Mouse (Mus musculus) lung, embryonic 15.5 days (tissue): ENCODE data around the gene Usp39. TPM values are rescaled to one million over a fixed set of nuclear protein-coding genes. Genes with fewer than 3 reads are reported as not detected.
A peak's percentile ranks its signal among the peaks of the same experiment; 100 is the strongest.

Experiments used
- ATAC-seq: fragments of 200-750 bp; cut with Nextera tagmentation; 2 replicates; pipeline ENCODE4 v1.8.0; 2017; ENCODE audit warnings: moderate number of reproducible peaks, borderline replicate concordance; ENCODE audit not compliant: low FRiP score, low TSS enrichment; ENCODE audit errors: extremely low read depth
- H3K27ac ChIP-seq: fragments of 300-500 bp; sonication (generic); 2 replicates; pipeline ENCODE4 v1.5.1; 2015; ENCODE audit warnings: moderate library complexity, mild to moderate bottlenecking, inconsistent platforms
- H3K27me3 ChIP-seq: fragments of 300-500 bp; sonication (generic); 2 replicates; pipeline ENCODE4 v1.6.1; 2015; ENCODE audit warnings: inconsistent platforms
- H3K36me3 ChIP-seq: fragments of 300-500 bp; sonication (generic); 2 replicates; pipeline ENCODE4 v1.6.1; 2015; ENCODE audit warnings: inconsistent platforms
- H3K4me1 ChIP-seq: fragments of 300-500 bp; sonication (generic); 2 replicates; pipeline ENCODE4 v1.6.1; 2015; ENCODE audit warnings: inconsistent platforms
- H3K4me2 ChIP-seq: fragments of 300-500 bp; sonication (generic); 2 replicates; pipeline ENCODE4 v1.6.1; 2015; ENCODE audit warnings: inconsistent platforms, mild to moderate bottlenecking, moderate library complexity
- H3K4me3 ChIP-seq: fragments of 300-500 bp; sonication (generic); 2 replicates; pipeline ENCODE4 v1.5.1; 2015; ENCODE audit warnings: mild to moderate bottlenecking, inconsistent platforms
- H3K9ac ChIP-seq: fragments of 300-500 bp; sonication (generic); 2 replicates; pipeline ENCODE4 v1.6.1; 2015; ENCODE audit warnings: inconsistent platforms
- H3K9me3 ChIP-seq: fragments of 300-500 bp; sonication (generic); 2 replicates; pipeline ENCODE4 v1.6.1; 2016; ENCODE audit warnings: inconsistent platforms
- WGBS: fragments of 180-500 bp; shearing (Covaris S2); methylation state at CpG from one replicate; pipeline ENCODE4 v1.1.7; 2015; 5-methylcytosine and 5-hydroxymethylcytosine counted together
- polyA plus RNA-seq: library from polyadenylated mRNA; unstranded; fragments of >200 nt; fragmentation: Nextera tagmentation; extraction: Ambion mirVana; gene quantifications from 2 replicates; pipeline ENCODE4 v1.2.1, GENCODE M21; 2015

The Usp39 gene
- polyA plus RNA-seq, 1 experiment from 2014 or later = 45.1 TPM

DNA sequence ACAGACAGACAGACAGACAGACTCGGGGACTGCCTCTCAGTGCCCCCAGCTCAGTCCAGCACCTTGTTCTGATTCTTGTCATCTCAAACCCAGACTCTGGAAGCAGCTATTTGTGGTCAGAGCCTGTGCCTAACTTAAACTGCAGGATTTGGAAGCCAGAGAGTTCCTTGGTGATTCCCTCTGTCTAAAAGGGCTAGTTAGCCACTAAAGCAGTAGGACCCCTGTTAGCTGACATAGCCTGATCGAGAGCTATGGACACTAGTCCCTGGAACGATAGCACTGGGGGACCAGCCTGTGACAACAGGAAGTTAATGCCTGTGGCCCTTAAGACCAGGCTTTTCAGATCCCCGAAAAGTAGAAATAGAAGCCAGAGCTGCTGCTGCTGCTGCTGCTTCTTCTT, 66.1 kb downstream of the Usp39 start:
- Histone ChIP-seq H3K4me1 (peaks cover 28% of the 10 kb centered on the region), H3K9ac (no peak overlapping the region), H3K27me3 (no peaks in the 10 kb centered on the region), H3K36me3 (no peaks in the 10 kb centered on the region), H3K4me3 (no peak overlapping the region), H3K9me3 (no peaks in the 10 kb centered on the region), H3K27ac (peak overlapping the region; percentile 96; the same call in 1 of the 2 replicates), H3K4me2 (no peak overlapping the region)
- ATAC-seq = no peak
- WGBS = 77% methylated on average over 4 of the region's 4 CpGs

DNA sequence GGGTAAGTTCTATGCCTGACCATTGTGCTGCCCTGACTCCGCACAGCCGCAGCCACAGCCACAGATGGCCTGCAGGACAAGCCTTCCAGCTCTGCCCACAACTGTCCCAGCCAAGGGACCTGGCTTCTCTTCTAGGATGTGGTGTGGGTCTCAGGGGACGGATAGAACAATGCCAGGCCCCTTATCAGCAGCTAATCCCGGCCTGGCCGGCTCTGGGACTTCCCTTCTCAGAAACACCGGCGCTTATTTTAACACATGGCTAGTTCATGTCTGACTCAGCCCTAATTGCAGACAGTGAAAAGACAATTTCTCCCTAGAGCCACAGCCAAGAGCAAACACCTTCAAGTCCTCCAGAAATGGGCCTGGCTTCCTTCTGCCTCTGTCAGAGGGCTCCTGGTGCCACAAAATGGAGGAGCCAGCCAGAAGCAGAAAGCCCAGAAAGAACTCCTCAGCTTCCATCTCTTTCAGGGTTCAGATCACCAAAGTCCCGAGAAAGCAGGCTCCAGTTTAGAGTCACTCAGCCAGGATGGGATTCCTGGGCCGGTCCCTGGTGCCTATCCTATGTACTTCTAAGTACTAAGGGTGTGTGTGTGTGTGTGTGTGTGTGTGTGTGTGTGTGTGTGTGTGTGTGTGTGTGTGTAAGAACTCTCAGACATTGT, 67.3 kb downstream of the Usp39 start:
- peak; percentile 44 for ATAC-seq
- H3K9me3 ChIP-seq = no peaks in the 10 kb centered on the region

DNA sequence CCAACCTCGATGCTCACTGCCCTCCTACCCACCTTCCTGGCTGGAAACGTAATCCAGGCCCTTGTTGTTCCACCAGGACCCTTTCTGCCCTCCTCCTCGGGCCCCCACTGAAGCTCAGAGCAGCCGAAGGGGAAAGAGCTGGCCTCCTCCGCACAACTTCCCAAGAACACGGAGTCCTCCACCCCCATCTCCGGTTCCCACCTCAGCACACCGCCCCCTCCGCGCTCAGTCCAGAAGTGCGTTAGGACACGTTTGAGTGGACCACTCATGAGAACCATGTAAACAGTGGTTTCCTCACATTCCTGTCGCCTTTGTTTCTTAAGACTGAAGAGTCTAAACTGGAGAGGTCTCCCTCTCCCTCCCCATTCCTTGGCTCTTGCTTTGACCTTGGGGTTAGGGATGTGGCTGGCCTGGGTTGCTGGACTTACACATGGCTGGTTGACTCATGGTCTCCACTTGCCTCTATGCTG, 68.0 kb downstream of the Usp39 start:
- peak overlapping the region; percentile 96 for H3K27ac ChIP-seq
- H3K36me3 ChIP-seq = no peaks in the 10 kb centered on the region
- peak; percentile 85 for ATAC-seq
- no peaks in the 10 kb centered on the region for H3K9me3 ChIP-seq
- peak overlapping the region; percentile 31 for H3K4me2 ChIP-seq
- no peak overlapping the region for H3K4me3 ChIP-seq
- peaks cover 42% of the 10 kb centered on the region for H3K4me1 ChIP-seq
- peak overlapping the region; percentile 11; the same call in 1 of the 2 replicates for H3K9ac ChIP-seq
- WGBS = 52% methylated on average over 13 of the region's 13 CpGs
- no peaks in the 10 kb centered on the region for H3K27me3 ChIP-seq

More for the DNA sequence above, 67.3 kb downstream of the Usp39 start:
- Histone ChIP-seq H3K4me3 (no peak overlapping the region), H3K27ac (peak overlapping the region; percentile 96), H3K27me3 (no peaks in the 10 kb centered on the region), H3K9ac (no peak overlapping the region; the same call in 1 of the 2 replicates), H3K4me2 (peak overlapping the region; percentile 31), H3K36me3 (no peaks in the 10 kb centered on the region), H3K4me1 (peaks cover 40% of the 10 kb centered on the region)
- WGBS = 40% methylated on average over 9 of the region's 9 CpGs

DNA sequence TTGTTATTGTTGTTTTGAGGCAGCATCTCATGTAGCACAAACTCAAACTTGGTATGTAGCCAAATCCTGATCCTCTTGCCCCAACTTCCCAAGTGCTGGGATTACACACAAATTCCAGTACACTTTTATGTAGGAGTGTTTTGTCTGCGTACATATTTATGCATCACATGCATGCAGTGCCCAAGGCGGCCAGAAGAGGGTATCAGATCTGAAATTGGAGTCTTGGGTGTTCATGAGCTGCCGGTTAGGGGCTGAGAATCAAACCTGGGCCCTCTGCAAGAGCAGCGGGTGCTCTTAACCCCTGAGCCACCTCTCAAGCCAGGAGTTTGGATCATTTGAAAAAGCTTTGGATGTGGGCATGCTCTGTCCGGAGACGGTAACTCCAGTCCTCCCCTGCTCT, 68.8 kb downstream of the Usp39 start:
- Histone ChIP-seq H3K9me3 (no peaks in the 10 kb centered on the region), H3K27me3 (no peaks in the 10 kb centered on the region), H3K4me3 (no peak overlapping the region), H3K27ac (peak overlapping the region; percentile 96), H3K36me3 (no peaks in the 10 kb centered on the region), H3K4me2 (no peak overlapping the region), H3K9ac (no peak overlapping the region), H3K4me1 (peaks cover 42% of the 10 kb centered on the region)
- ATAC-seq = no peak
- 87% methylated on average over 6 of the region's 6 CpGs for WGBS

DNA sequence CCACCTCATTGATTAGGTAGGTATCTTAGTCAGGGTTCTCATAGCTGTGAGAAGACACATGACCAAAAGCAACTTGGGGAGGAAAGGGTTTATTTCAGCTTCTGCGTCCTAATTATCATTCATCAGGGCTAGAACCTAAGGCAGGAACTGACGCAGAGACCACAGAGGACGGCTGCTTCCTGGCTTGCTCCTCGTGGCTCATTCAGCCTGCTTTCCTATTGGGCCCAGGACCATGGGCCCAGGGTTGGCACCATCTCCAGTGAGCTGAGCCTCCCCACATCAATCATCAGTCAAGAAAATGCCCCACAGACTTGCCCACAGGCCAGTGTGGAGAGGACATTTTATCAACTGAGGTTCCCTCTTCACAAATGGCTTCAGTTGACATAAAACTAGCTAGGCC, 69.5 kb downstream of the Usp39 start:
- H3K36me3 ChIP-seq = no peaks in the 10 kb centered on the region
- no peak for ATAC-seq
- no peaks in the 10 kb centered on the region for H3K27me3 ChIP-seq
- H3K4me3 ChIP-seq = no peak overlapping the region
- H3K9ac ChIP-seq = no peak overlapping the region
- no peaks in the 10 kb centered on the region for H3K9me3 ChIP-seq
- peaks cover 42% of the 10 kb centered on the region for H3K4me1 ChIP-seq
- H3K4me2 ChIP-seq = no peak overlapping the region
- H3K27ac ChIP-seq = no peak overlapping the region
- WGBS = 57% methylated on average over 4 of the region's 4 CpGs

DNA sequence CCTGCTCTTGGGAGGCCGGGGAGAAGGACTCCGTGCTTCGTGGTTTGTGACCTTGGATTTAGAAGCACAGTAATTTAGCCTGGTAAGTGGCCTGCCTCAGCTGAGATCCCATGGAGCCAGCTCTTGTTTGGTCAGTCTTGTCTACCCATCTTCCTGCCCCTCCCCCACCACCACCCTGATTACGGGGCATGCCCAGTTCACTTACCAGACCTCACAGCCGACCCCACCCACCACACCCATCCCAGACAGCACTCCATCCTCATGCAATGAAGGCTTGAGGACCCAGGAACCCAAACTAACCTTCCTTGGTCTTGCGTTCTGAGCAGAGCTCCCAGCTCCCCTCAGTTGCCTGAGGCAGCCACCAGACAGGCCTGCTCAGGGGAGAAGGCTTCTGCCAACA, 71.8 kb downstream of the Usp39 start:
- no peak overlapping the region for H3K4me3 ChIP-seq
- H3K9ac ChIP-seq = no peak overlapping the region
- no peaks in the 10 kb centered on the region for H3K36me3 ChIP-seq
- H3K4me2 ChIP-seq = no peak overlapping the region
- ATAC-seq = no peak
- H3K4me1 ChIP-seq = peaks cover 35% of the 10 kb centered on the region
- 63% methylated on average over 6 of the region's 6 CpGs for WGBS
- no peaks in the 10 kb centered on the region for H3K9me3 ChIP-seq
- H3K27ac ChIP-seq = peak overlapping the region; percentile 70
- no peaks in the 10 kb centered on the region for H3K27me3 ChIP-seq

DNA sequence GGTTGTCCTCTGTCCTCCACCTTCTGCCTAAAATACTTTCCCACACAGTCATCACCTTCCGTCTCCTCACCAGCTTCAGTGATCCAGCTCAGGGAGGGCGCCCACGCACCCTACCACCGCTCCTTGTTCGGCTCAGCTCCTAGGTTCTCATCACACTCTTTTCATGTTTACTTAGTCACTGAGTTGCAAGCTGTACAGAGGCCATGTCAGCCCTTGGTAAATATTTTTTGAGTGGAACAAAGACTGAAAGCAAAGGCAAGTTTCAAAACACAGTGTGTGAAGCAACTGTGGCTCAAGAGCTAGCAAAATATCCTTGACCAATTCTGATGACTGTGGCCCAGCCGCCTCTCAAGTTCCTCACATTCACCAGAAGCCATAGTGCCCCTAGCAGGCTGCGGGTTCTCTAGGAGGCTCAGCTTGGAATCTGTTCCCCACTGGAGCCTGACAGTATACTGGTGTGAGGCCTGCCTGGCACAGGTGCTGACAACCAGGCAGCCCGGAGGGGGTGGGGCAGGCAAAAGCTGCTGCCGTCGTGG, 72.8 kb downstream of the Usp39 start:
- H3K36me3 ChIP-seq = no peaks in the 10 kb centered on the region
- H3K9ac ChIP-seq = no peak overlapping the region
- peak overlapping the region; percentile 70 for H3K27ac ChIP-seq
- H3K4me2 ChIP-seq = no peak overlapping the region
- ATAC-seq = peak; percentile 39
- 60% methylated on average over 10 of the region's 10 CpGs for WGBS
- peaks cover 27% of the 10 kb centered on the region for H3K4me1 ChIP-seq
- no peaks in the 10 kb centered on the region for H3K9me3 ChIP-seq
- H3K27me3 ChIP-seq = no peaks in the 10 kb centered on the region
- H3K4me3 ChIP-seq = no peak overlapping the region

DNA sequence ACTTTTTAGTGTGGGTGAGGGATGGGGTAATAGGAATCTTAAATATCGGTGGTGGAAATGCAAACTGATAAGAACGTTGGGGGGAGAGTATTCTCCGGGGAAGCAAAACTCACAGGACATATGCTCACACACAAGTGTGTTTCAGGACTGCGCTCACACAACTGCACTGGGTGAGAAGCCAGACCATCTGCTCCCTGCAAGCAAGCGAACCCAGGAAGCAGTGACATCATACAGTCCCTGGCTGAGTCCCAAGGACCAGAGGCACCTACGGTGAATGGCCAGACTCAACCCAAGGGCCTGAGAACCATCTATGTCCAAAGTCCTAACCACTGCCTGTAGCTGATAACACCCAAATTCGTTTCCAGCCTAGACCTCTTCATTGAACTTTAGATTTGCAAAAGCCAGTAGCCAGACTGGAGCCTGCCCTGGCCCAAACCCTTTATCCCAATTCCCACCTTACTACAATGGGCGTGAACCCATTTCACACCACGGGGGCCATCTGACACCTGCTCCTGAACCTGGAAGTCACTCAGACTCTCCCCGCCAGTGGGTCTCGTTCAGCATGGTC, 73.9 kb downstream of the Usp39 start:
- Histone ChIP-seq H3K4me2 (no peak overlapping the region), H3K27me3 (no peaks in the 10 kb centered on the region), H3K36me3 (no peaks in the 10 kb centered on the region), H3K9ac (no peak overlapping the region), H3K27ac (no peak overlapping the region), H3K9me3 (no peaks in the 10 kb centered on the region), H3K4me3 (no peak overlapping the region), H3K4me1 (peaks cover 18% of the 10 kb centered on the region)
- WGBS = 64% methylated on average over 11 of the region's 11 CpGs
- ATAC-seq = no peak

DNA sequence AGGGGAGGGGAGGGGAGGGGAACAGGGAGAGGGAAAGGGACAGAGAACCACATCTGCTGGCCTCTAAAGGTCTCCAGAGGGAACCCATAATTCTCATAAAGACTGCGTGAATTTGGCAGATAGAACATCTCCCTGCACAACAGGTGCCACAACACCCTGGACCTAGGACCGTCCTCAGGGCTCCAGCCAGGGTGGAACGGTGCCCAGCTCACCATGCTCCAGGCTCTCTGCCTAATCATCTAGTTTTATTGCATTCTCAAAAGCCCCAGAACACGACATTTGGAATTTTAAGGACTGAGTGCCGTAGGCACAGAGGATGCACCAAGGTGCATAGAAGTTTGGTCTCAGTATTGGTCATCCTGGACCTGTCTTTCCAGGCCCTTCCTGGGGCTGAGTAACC, 74.7 kb downstream of the Usp39 start:
- peaks cover 21% of the 10 kb centered on the region for H3K4me1 ChIP-seq
- H3K9ac ChIP-seq = no peak overlapping the region
- no peaks in the 10 kb centered on the region for H3K36me3 ChIP-seq
- H3K27ac ChIP-seq = no peak overlapping the region
- H3K27me3 ChIP-seq = no peaks in the 10 kb centered on the region
- no peak for ATAC-seq
- no peak overlapping the region for H3K4me3 ChIP-seq
- 74% methylated on average over 5 of the region's 5 CpGs for WGBS
- no peaks in the 10 kb centered on the region for H3K9me3 ChIP-seq
- no peak overlapping the region for H3K4me2 ChIP-seq

Other genes with a start within 250 kb of the Usp39 start
- gene St3gal5, start 247.6 kb downstream of the Usp39 start, polyA plus RNA-seq = 40.5 and 42.1 TPM in 2 replicates
- 25.4 and 27.8 TPM in 2 replicates for gene Atoh8, start 109.6 kb downstream of the Usp39 start, polyA plus RNA-seq
- 73.4 and 93.8 TPM in 2 replicates for gene Sftpb, start 40.6 kb downstream of the Usp39 start, polyA plus RNA-seq
- gene 0610030E20Rik, start 2.1 kb upstream of the Usp39 start, polyA plus RNA-seq = 27.4 and 28.2 TPM in 2 replicates
- gene Tmem150a, start 10.3 kb upstream of the Usp39 start, polyA plus RNA-seq = 12.1 and 12.2 TPM in 2 replicates
- 130 and 137 TPM in 2 replicates for gene Rnf181, start 21.8 kb upstream of the Usp39 start, polyA plus RNA-seq
- gene Vamp5, start 35.3 kb upstream of the Usp39 start, polyA plus RNA-seq = 34.5 and 37.5 TPM in 2 replicates
- gene Vamp8, start 45.5 kb upstream of the Usp39 start, polyA plus RNA-seq = 179 and 194 TPM in 2 replicates
- 36.5 and 40.0 TPM in 2 replicates for gene Ggcx, start 69.1 kb upstream of the Usp39 start, polyA plus RNA-seq
- 333 and 355 TPM in 2 replicates for gene Mat2a, start 94.4 kb upstream of the Usp39 start, polyA plus RNA-seq
- not detected in 2 replicates for gene Sh2d6, start 176.5 kb upstream of the Usp39 start, polyA plus RNA-seq
- 54.2 and 57.9 TPM in 2 replicates for gene Capg, start 199.2 kb upstream of the Usp39 start, polyA plus RNA-seq